Mouse (Mus musculus) liver, embryonic 16.5 days (tissue): ENCODE measurements at regions not wholly inside any gene's neighbourhood (a gene's known extent, or its start where the extent isn't known, plus 50 kb on each side); places are given as distances from the start of the nearest gene placed in this dataset.

Experiments
- ATAC-seq: fragments of 200-750 bp; cut with Nextera tagmentation; 2 replicates; pipeline ENCODE4 v1.8.0; 2017; ENCODE audit warnings: low read depth, mild to moderate bottlenecking, moderate number of reproducible peaks, moderate library complexity
- H3K27ac ChIP-seq: fragments of 300-500 bp; sonication (generic); 2 replicates; pipeline ENCODE4 v1.5.1; 2014; ENCODE audit warnings: mild to moderate bottlenecking, low read length
- H3K27me3 ChIP-seq: fragments of 300-500 bp; sonication (generic); 2 replicates; pipeline ENCODE4 v1.6.1; 2014; ENCODE audit warnings: low read depth, low read length, mixed read lengths; ENCODE audit not compliant: control insufficient read depth, insufficient read depth
- H3K36me3 ChIP-seq: fragments of 300-500 bp; sonication (generic); 2 replicates; pipeline ENCODE4 v1.6.1; 2014; ENCODE audit warnings: mild to moderate bottlenecking; ENCODE audit not compliant: control insufficient read depth, insufficient read depth
- H3K4me1 ChIP-seq: fragments of 300-500 bp; sonication (generic); 2 replicates; pipeline ENCODE4 v1.6.1; 2014; ENCODE audit warnings: low read depth, low read length, mixed read lengths; ENCODE audit not compliant: control insufficient read depth
- H3K4me2 ChIP-seq: fragments of 300-500 bp; sonication (generic); 2 replicates; pipeline ENCODE4 v1.6.1; 2014; ENCODE audit warnings: low read depth, low read length, mixed read lengths
- H3K4me3 ChIP-seq: fragments of 300-500 bp; sonication (generic); 2 replicates; pipeline ENCODE4 v1.5.1; 2014; ENCODE audit warnings: low read depth, mild to moderate bottlenecking, low read length
- H3K9ac ChIP-seq: fragments of 300-500 bp; sonication (generic); 2 replicates; pipeline ENCODE4 v1.6.1; 2014; ENCODE audit warnings: low read depth, low read length
- H3K9me3 ChIP-seq: fragments of 300-500 bp; sonication (generic); replicated peaks from 2 replicates; pipeline ENCODE4 v1.6.1; 2016; ENCODE audit warnings: low read length; ENCODE audit not compliant: control insufficient read depth
- WGBS: fragments of 180-500 bp; shearing (Covaris S2); extraction: QIAGEN DNeasy Blood & Tissue Kit; methylation state at CpG from one replicate; pipeline ENCODE4 v1.1.7; 2014; ENCODE audit not compliant: insufficient replicate concordance; 5-methylcytosine and 5-hydroxymethylcytosine counted together

- no peak overlapping the region for H3K4me2 ChIP-seq
- no peaks in the 10 kb centered on the region for H3K36me3 ChIP-seq
- H3K9ac ChIP-seq = no peak overlapping the region
- H3K4me3 ChIP-seq = no peak overlapping the region
- 19% methylated on average over 3 of the region's 3 CpGs for WGBS
- no peak for ATAC-seq
- no peaks in the 10 kb centered on the region for H3K9me3 ChIP-seq
- H3K4me1 ChIP-seq = no peaks in the 10 kb centered on the region
- no peaks in the 10 kb centered on the region for H3K27me3 ChIP-seq
- no peak overlapping the region for H3K27ac ChIP-seq
Measured at GRCm38 (mm10) chr13:114523116-114523515, 64.4 kb upstream of the Fst start.

GRCm38 (mm10) chr13:114526856-114527255, 68.1 kb upstream of the Fst start:
- Histone ChIP-seq H3K36me3 (no peaks in the 10 kb centered on the region), H3K9ac (no peak overlapping the region), H3K27me3 (no peaks in the 10 kb centered on the region), H3K4me2 (no peak overlapping the region), H3K9me3 (no peaks in the 10 kb centered on the region), H3K4me1 (no peaks in the 10 kb centered on the region), H3K4me3 (no peak overlapping the region), H3K27ac (no peak overlapping the region)
- ATAC-seq = no peak
- 54% methylated on average over 9 of the region's 9 CpGs for WGBS

GRCm38 (mm10) chr13:114530171-114530774, 71.5 kb upstream of the Fst start:
- H3K9me3 ChIP-seq = no peaks in the 10 kb centered on the region
- no peaks in the 10 kb centered on the region for H3K4me1 ChIP-seq
- H3K36me3 ChIP-seq = no peaks in the 10 kb centered on the region
- WGBS = 80% methylated on average over 11 of the region's 11 CpGs
- no peak overlapping the region for H3K27ac ChIP-seq
- ATAC-seq = no peak
- H3K27me3 ChIP-seq = no peaks in the 10 kb centered on the region
- no peak overlapping the region for H3K9ac ChIP-seq
- no peak overlapping the region for H3K4me2 ChIP-seq
- H3K4me3 ChIP-seq = no peak overlapping the region

- Histone ChIP-seq H3K9me3 (no peaks in the 10 kb centered on the region), H3K9ac (no peak overlapping the region), H3K4me2 (no peak overlapping the region), H3K4me3 (no peak overlapping the region), H3K27ac (no peak overlapping the region), H3K4me1 (no peaks in the 10 kb centered on the region), H3K27me3 (no peaks in the 10 kb centered on the region), H3K36me3 (no peaks in the 10 kb centered on the region)
- no peak for ATAC-seq
- WGBS = 76% methylated on average over 5 of the region's 5 CpGs
Measured at GRCm38 (mm10) chr13:114531780-114532179, 73.0 kb upstream of the Fst start.

GRCm38 (mm10) chr13:114532393-114533097, 73.8 kb upstream of the Fst start:
- no peak for ATAC-seq
- no peak overlapping the region for H3K9ac ChIP-seq

GRCm38 (mm10) chr13:114534591-114534990, 75.8 kb upstream of the Fst start:
- ATAC-seq = no peak
- H3K9ac ChIP-seq = no peak overlapping the region
- no peak overlapping the region for H3K27ac ChIP-seq
- 45% methylated on average over 3 of the region's 3 CpGs for WGBS
- no peaks in the 10 kb centered on the region for H3K9me3 ChIP-seq
- H3K4me2 ChIP-seq = no peak overlapping the region
- H3K36me3 ChIP-seq = no peaks in the 10 kb centered on the region
- no peaks in the 10 kb centered on the region for H3K4me1 ChIP-seq
- no peaks in the 10 kb centered on the region for H3K27me3 ChIP-seq
- H3K4me3 ChIP-seq = no peak overlapping the region

More at GRCm38 (mm10) chr13:114532393-114533097, 73.8 kb upstream of the Fst start:
- H3K4me3 ChIP-seq = no peak overlapping the region
- 57% methylated on average over 8 of the region's 8 CpGs for WGBS
- no peak overlapping the region for H3K4me2 ChIP-seq
- H3K27ac ChIP-seq = no peak overlapping the region
- no peaks in the 10 kb centered on the region for H3K4me1 ChIP-seq
- H3K27me3 ChIP-seq = no peaks in the 10 kb centered on the region
- H3K9me3 ChIP-seq = no peaks in the 10 kb centered on the region
- no peaks in the 10 kb centered on the region for H3K36me3 ChIP-seq

- WGBS = 29% methylated on average over 1 of the region's 1 CpGs
- Histone ChIP-seq H3K4me1 (no peaks in the 10 kb centered on the region), H3K9ac (no peak overlapping the region), H3K4me2 (no peak overlapping the region), H3K27me3 (no peaks in the 10 kb centered on the region), H3K4me3 (no peak overlapping the region), H3K36me3 (no peaks in the 10 kb centered on the region), H3K27ac (no peak overlapping the region), H3K9me3 (no peaks in the 10 kb centered on the region)
- ATAC-seq = no peak
Measured at GRCm38 (mm10) chr13:114535721-114536120, 77.0 kb upstream of the Fst start.

- no peak for ATAC-seq
- no peaks in the 10 kb centered on the region for H3K27me3 ChIP-seq
Measured at GRCm38 (mm10) chr13:114571731-114572130, 113.0 kb upstream of the Fst start.

GRCm38 (mm10) chr13:114584566-114584965, 125.8 kb upstream of the Fst start:
- WGBS = 71% methylated on average over 7 of the region's 7 CpGs
- H3K9me3 ChIP-seq = no peaks in the 10 kb centered on the region
- H3K4me1 ChIP-seq = no peaks in the 10 kb centered on the region
- H3K36me3 ChIP-seq = no peaks in the 10 kb centered on the region
- no peaks in the 10 kb centered on the region for H3K27me3 ChIP-seq
- no peak overlapping the region for H3K4me2 ChIP-seq
- no peak overlapping the region for H3K27ac ChIP-seq
- no peak for ATAC-seq
- no peak overlapping the region for H3K9ac ChIP-seq
- H3K4me3 ChIP-seq = no peak overlapping the region

More at GRCm38 (mm10) chr13:114571731-114572130, 113.0 kb upstream of the Fst start:
- Histone ChIP-seq H3K4me1 (no peaks in the 10 kb centered on the region), H3K9me3 (no peaks in the 10 kb centered on the region), H3K36me3 (no peaks in the 10 kb centered on the region), H3K4me3 (no peak overlapping the region), H3K27ac (no peak overlapping the region), H3K4me2 (no peak overlapping the region), H3K9ac (no peak overlapping the region)
- 43% methylated on average over 3 of the region's 3 CpGs for WGBS
